Mouse (Mus musculus): ENCODE measurements around the gene Fat4.

DNA sequence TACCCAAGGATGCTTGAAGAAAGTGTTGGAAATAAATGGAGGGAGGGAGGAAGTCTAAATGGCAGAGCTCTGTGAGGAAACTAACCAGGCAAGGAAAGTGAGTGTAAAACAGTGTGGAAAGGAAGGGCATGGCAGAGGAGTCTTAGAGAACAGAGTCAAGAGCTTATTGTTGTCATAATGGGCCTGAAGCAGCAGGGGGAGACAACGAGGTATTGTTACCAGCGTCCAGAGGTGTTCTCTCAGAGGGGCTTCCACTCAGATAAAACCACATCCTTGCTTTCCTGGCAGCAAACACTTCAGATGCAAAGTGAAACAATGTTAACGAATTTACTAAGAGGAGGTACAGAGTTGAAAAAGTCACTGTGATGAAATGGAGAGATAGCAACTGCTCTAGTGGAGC lies 33.1 kb upstream of the Fat4 start:
- TF ChIP-seq CTCF (conservative IDR thresholded peaks at IDR 0.05; ENCODE audit: low read length) (no peak), NANOG (IDR thresholded peaks at IDR 0.05; ENCODE audit: borderline replicate concordance, low read length) (no peak)

Measured in E14TG2a.4 (cell line).